Mouse (Mus musculus) ovary, postnatal 10 days (tissue): ENCODE measurements around the gene Zdhhc9.

Experiments
- DNase-seq: peaks from one replicate; pipeline ENCODE4 v3.0.0; 2022; ENCODE audit warnings: low spot score

The Zdhhc9 gene

GRCm38 (mm10) chrX:48126903-48127476 lies 81.7 kb downstream of the Zdhhc9 start:
- no peak for DNase-seq

- DNase-seq = peak; percentile 27
These were observed 84.3 kb downstream of the Zdhhc9 start for GRCm38 (mm10) chrX:48124132-48125071.
